7 mouse cellular contexts compared by ENCODE assay signal in genomic region chr12:4039046-4039445, GRCm38 (mm10). TPM values are rescaled to one million over a fixed set of nuclear protein-coding genes. Genes with fewer than 3 reads are reported as not detected.
DNase-seq lines count a peak whose midpoint lies in the region; ATAC-seq lines count a peak whose summit lies in the region.

No protein-coding gene starts in this region.

- WGBS in lung, embryonic 16.5 days = 3% methylated on average over 13 of the region's 13 CpGs
- 4% methylated on average over 13 of the region's 13 CpGs for WGBS in forebrain, embryonic 12.5 days
- WGBS in limb, embryonic 12.5 days = under 1% methylated on average over 13 of the region's 13 CpGs
- 3% methylated on average over 11 of the region's 13 CpGs for WGBS in stomach, embryonic 14.5 days

- H3K36me3 ChIP-seq in lung, embryonic 16.5 days (ENCODE audit: control insufficient read depth, insufficient read depth, low read length) = no peaks in the 10 kb centered on the region
- no peaks in the 10 kb centered on the region for H3K36me3 ChIP-seq in forebrain, embryonic 12.5 days (replicated peaks)
- no peaks in the 10 kb centered on the region for H3K36me3 ChIP-seq in limb, embryonic 12.5 days
- H3K36me3 ChIP-seq in stomach, embryonic 14.5 days (ENCODE audit: control insufficient read depth, insufficient read depth, low read length) = no peaks in the 10 kb centered on the region

- peak overlapping the region; percentile 54 for H3K9ac ChIP-seq in lung, embryonic 16.5 days (ENCODE audit: low read length)
- H3K9ac ChIP-seq in forebrain, embryonic 12.5 days = 0 out of 2 replicates have a peak overlapping the region, but pooled peaks have one; percentile 29
- peak overlapping the region; percentile 77; the same call in 1 of the 2 replicates for H3K9ac ChIP-seq in limb, embryonic 12.5 days (replicated peaks)
- no peak overlapping the region for H3K9ac ChIP-seq in stomach, embryonic 14.5 days (replicated peaks; ENCODE audit: low read depth, low read length)

- H3K27me3 ChIP-seq in lung, embryonic 16.5 days (ENCODE audit: control insufficient read depth, insufficient read depth, low read depth, low read length) = no peaks in the 10 kb centered on the region
- H3K27me3 ChIP-seq in forebrain, embryonic 12.5 days = peaks cover 30% of the 10 kb centered on the region; the same call in 1 of the 2 replicates
- peaks cover 16% of the 10 kb centered on the region for H3K27me3 ChIP-seq in limb, embryonic 12.5 days
- no peaks in the 10 kb centered on the region for H3K27me3 ChIP-seq in stomach, embryonic 14.5 days (ENCODE audit: control insufficient read depth, insufficient read depth, low read length)

- H3K4me2 ChIP-seq in lung, embryonic 16.5 days (ENCODE audit: low read depth, low read length) = peak overlapping the region; percentile 99
- H3K4me2 ChIP-seq in forebrain, embryonic 12.5 days = peak overlapping the region; percentile 76
- H3K4me2 ChIP-seq in limb, embryonic 12.5 days = peak overlapping the region; percentile 81
- peak overlapping the region; percentile 94 for H3K4me2 ChIP-seq in stomach, embryonic 14.5 days (replicated peaks; ENCODE audit: low read depth, low read length)

- no peak for ATAC-seq in lung, embryonic 16.5 days (ENCODE audit: low read depth)
- ATAC-seq in forebrain, embryonic 12.5 days (ENCODE audit: low FRiP score) = no peak
- ATAC-seq in limb, embryonic 12.5 days (ENCODE audit: insufficient number of reproducible peaks, insufficient read depth, low FRiP score, low TSS enrichment, low read depth) = 0 out of 2 replicates have a peak, but pooled peaks have one; percentile 6
- no peak for ATAC-seq in stomach, embryonic 14.5 days (ENCODE audit: insufficient number of reproducible peaks, insufficient read depth, low FRiP score, low read depth)

- peaks cover 6% of the 10 kb centered on the region; the same call in 1 of the 2 replicates for H3K4me1 ChIP-seq in lung, embryonic 16.5 days (replicated peaks; ENCODE audit: control insufficient read depth, insufficient read depth, low read length)
- H3K4me1 ChIP-seq in forebrain, embryonic 12.5 days = peaks cover 23% of the 10 kb centered on the region
- peaks cover 14% of the 10 kb centered on the region for H3K4me1 ChIP-seq in limb, embryonic 12.5 days (replicated peaks)
- H3K4me1 ChIP-seq in stomach, embryonic 14.5 days (ENCODE audit: control insufficient read depth, insufficient read depth, low read length) = 0 out of 2 replicates have a peak, but pooled peaks cover 4% of the 10 kb centered on the region

- H3K4me3 ChIP-seq in lung, embryonic 16.5 days (ENCODE audit: low read length) = peak overlapping the region; percentile 77
- peak overlapping the region; percentile 84 for H3K4me3 ChIP-seq in forebrain, embryonic 12.5 days (replicated peaks)
- peak overlapping the region; percentile 69 for H3K4me3 ChIP-seq in limb, embryonic 12.5 days (replicated peaks)
- H3K4me3 ChIP-seq in stomach, embryonic 14.5 days (ENCODE audit: low read depth, low read length) = peak overlapping the region; percentile 74

- DNase-seq in lung, postnatal 36 days = no peak
- DNase-seq in MN1 (ENCODE audit: low spot score) = no peak
- no peak for DNase-seq in cerebellum, adult 8-10 months

- no peak overlapping the region for H3K27ac ChIP-seq in lung, embryonic 16.5 days (ENCODE audit: low read length)
- H3K27ac ChIP-seq in forebrain, embryonic 12.5 days = no peak overlapping the region
- no peak overlapping the region for H3K27ac ChIP-seq in limb, embryonic 12.5 days
- no peak overlapping the region for H3K27ac ChIP-seq in stomach, embryonic 14.5 days (ENCODE audit: low read length)

- no peaks in the 10 kb centered on the region for H3K9me3 ChIP-seq in lung, embryonic 16.5 days (ENCODE audit: control insufficient read depth, low read length)
- no peaks in the 10 kb centered on the region for H3K9me3 ChIP-seq in forebrain, embryonic 12.5 days
- no peaks in the 10 kb centered on the region for H3K9me3 ChIP-seq in limb, embryonic 12.5 days
- no peaks in the 10 kb centered on the region for H3K9me3 ChIP-seq in stomach, embryonic 14.5 days (ENCODE audit: control insufficient read depth, low read depth, low read length)

RNA-seq across cellular contexts. Expression of gene Efr3b, which starts 0.3 kb away (rescaled TPM):
- polyA plus RNA-seq in lung, embryonic 16.5 days (2015; fragmentation: Nextera tagmentation; extraction: Ambion mirVana) = 3.8 and 3.9 TPM in 2 replicates
- 24.5 and 27.2 TPM in 2 replicates for polyA plus RNA-seq in forebrain, embryonic 12.5 days (2016; fragmentation: Nextera tagmentation; extraction: Ambion mirVana)
- polyA plus RNA-seq in limb, embryonic 12.5 days (2016; fragmentation: Nextera tagmentation; extraction: Ambion mirVana) = 8.8 and 10.0 TPM in 2 replicates
- polyA plus RNA-seq in stomach, embryonic 14.5 days (2014; fragmentation: Nextera tagmentation; extraction: Ambion mirVana) = 3.2 and 3.5 TPM in 2 replicates

RNA-seq across cellular contexts. Expression of gene Dnajc27, which starts 43.3 kb away (rescaled TPM):
- 5.3 and 6.1 TPM in 2 replicates for polyA plus RNA-seq in lung, embryonic 16.5 days (2015; fragmentation: Nextera tagmentation; extraction: Ambion mirVana)
- polyA plus RNA-seq in forebrain, embryonic 12.5 days (2016; fragmentation: Nextera tagmentation; extraction: Ambion mirVana) = 11.3 and 13.3 TPM in 2 replicates
- 11.4 and 12.1 TPM in 2 replicates for polyA plus RNA-seq in limb, embryonic 12.5 days (2016; fragmentation: Nextera tagmentation; extraction: Ambion mirVana)
- 7.1 and 8.3 TPM in 2 replicates for polyA plus RNA-seq in stomach, embryonic 14.5 days (2014; fragmentation: Nextera tagmentation; extraction: Ambion mirVana)
